Mouse (Mus musculus): ENCODE data around the gene Olfr1123. TPM values are rescaled to one million over a fixed set of nuclear protein-coding genes. Genes with fewer than 3 reads are reported as not detected.
"Not testable (repeated sequence)": the region's sequence is repeated elsewhere in the genome, so short reads cannot be mapped to it uniquely, and the experiment has no call there.

The Olfr1123 gene
- polyA plus RNA-seq (2016; fragmentation: Nextera tagmentation; extraction: Ambion mirVana), result not detected in 2 replicates

DNA sequence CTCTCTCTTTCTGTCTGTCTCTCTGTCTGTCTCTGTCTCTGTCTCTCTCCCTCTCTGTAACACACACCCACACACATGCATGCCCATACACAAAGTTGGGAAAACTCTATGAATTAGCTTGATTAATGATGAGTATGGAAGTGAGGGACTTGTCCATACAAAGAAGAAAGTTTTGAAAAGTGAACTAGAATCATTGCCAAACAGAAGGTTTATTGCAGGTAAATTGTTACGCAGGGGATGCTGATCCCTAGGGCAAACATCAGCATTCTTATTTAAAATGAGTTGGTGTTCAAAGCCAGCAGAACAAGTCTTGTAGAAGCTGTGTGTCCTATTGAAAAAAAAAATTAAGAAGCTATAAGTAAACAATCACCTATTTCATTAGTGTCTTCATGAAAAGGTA is at the start of gene Olfr1123:
Gene Olfr1123, plus strand, starts transcription at position 301 of the 400 bp plus-strand sequence.
- H3K4me3 ChIP-seq, result no peak within 1 kb of the TSS
- no peak for DNase-seq (ENCODE audit: low spot score)
- 89% methylated on average over 1 of the region's 1 CpGs for WGBS
- H3K36me3 ChIP-seq, result no peaks in the 10 kb centered on the region
- H3K27ac ChIP-seq, result no peak within 1 kb of the TSS
- H3K4me1 ChIP-seq (replicated peaks), result no peaks in the 10 kb centered on the region
- no peaks in the 10 kb centered on the region for H3K9me3 ChIP-seq
- H3K27me3 ChIP-seq (ENCODE audit: insufficient read depth, poor library complexity, severe bottlenecking), result no peaks in the 10 kb centered on the region

DNA sequence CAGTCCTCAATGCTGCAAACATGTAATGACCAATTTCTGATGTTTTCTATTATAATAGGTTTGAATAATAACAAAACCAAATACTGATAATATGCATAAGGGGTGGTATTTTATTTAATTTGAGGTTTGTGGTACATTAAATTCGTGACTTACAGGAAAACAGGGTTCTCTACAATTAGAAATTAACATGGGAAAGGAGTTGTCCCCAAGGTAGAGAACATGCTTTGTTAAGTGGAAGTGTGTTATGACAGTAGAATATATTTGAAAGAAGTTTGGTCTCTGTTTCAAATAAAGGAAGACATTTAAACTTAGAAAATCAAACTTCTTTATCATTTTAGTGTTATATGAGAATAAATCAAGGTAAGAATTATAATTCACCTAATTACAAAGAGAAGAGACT is 46.8 kb upstream of the Olfr1123 start, which contains the start of gene Olfr1121:
Gene Olfr1121, plus strand, starts transcription at position 301 of the 400 bp plus-strand sequence.
- Histone ChIP-seq H3K27me3 (ENCODE audit: insufficient read depth, poor library complexity, severe bottlenecking) (no peaks in the 10 kb centered on the region), H3K4me1 (replicated peaks) (no peaks in the 10 kb centered on the region), H3K9me3 (no peaks in the 10 kb centered on the region), H3K36me3 (no peaks in the 10 kb centered on the region), H3K4me3 (no peak within 1 kb of the TSS), H3K27ac (no peak within 1 kb of the TSS)
- DNase-seq (ENCODE audit: low spot score), result no peak
- 48% methylated on average over 1 of the region's 1 CpGs for WGBS

DNA sequence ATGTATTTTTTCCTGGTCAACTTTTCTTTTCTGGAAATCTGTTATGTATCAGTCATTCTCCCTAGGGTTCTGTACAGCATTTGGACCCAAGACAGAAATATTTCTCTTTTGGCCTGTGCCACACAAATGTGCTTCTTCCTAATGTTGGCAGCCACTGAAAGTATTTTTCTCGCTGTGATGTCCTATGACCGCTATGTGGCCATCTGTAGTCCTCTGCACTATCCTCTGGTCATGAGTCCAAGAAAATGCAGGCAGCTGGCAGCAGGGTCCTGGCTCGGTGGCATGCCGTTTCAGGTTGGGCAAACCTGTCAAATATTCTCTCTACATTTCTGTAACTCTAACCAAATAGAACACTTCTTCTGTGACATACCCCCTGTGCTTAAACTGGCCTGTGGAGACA is 44.7 kb upstream of the Olfr1123 start:
- no peaks in the 10 kb centered on the region for H3K27me3 ChIP-seq (ENCODE audit: insufficient read depth, poor library complexity, severe bottlenecking)
- no peaks in the 10 kb centered on the region for H3K36me3 ChIP-seq
- no peaks in the 10 kb centered on the region for H3K9me3 ChIP-seq
- H3K4me3 ChIP-seq, result no peak overlapping the region
- no peak overlapping the region for H3K27ac ChIP-seq
- no peak for DNase-seq (ENCODE audit: low spot score)
- H3K4me1 ChIP-seq (replicated peaks), result no peaks in the 10 kb centered on the region
- WGBS, result 90% methylated on average over 4 of the region's 4 CpGs

DNA sequence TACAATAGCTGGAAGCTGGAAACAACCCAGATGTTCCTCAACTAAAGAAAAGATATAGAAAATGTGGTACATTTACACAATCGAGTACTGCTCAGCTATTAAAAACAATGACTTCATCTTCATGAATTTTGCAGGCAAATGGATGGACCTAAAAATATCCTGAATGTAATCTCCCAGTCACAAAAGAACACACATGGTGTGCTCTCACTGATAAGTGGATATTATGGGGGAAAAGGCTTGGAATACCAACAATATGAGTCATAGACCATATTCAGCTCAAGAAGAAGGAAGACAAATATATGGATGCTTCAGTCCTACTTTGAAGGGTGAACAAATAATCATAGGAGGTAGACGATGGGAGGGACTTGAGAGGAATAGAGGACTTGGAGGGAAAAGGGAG is 32.5 kb upstream of the Olfr1123 start:
- 87% methylated on average over 2 of the region's 2 CpGs for WGBS
- Histone ChIP-seq H3K4me1 (replicated peaks) (no peaks in the 10 kb centered on the region), H3K9me3 (no peaks in the 10 kb centered on the region), H3K4me3 (no peak overlapping the region), H3K36me3 (no peaks in the 10 kb centered on the region), H3K27ac (no peak overlapping the region), H3K27me3 (ENCODE audit: insufficient read depth, poor library complexity, severe bottlenecking) (no peaks in the 10 kb centered on the region)
- no peak for DNase-seq (ENCODE audit: low spot score)

DNA sequence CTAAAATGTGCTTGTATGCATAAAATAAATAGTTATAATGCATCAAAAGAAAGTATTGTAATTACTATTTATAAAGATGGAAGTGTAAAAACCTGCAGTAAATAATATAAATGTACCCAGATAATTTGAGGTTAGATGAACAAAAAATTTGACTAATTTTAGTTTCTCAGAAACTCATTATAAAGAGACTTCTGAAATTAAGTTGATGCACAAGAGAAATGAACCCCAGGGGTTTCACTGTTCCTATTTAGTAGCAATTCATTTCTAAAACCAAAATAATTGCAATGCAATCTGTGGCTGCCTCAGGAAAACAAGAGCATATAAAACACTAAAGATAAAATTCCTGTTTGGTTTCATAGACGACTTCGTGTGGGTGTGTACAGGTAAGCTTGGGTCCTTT is 30.9 kb upstream of the Olfr1123 start, which contains the start of gene Olfr1122:
Gene Olfr1122, plus strand, starts transcription at position 301 of the 400 bp plus-strand sequence.
- WGBS, result 90% methylated on average over 2 of the region's 2 CpGs
- Histone ChIP-seq H3K36me3 (no peaks in the 10 kb centered on the region), H3K27ac (no peak within 1 kb of the TSS), H3K4me1 (replicated peaks) (no peaks in the 10 kb centered on the region), H3K27me3 (ENCODE audit: insufficient read depth, poor library complexity, severe bottlenecking) (no peaks in the 10 kb centered on the region), H3K4me3 (no peak within 1 kb of the TSS), H3K9me3 (no peaks in the 10 kb centered on the region)
- DNase-seq (ENCODE audit: low spot score), result no peak

DNA sequence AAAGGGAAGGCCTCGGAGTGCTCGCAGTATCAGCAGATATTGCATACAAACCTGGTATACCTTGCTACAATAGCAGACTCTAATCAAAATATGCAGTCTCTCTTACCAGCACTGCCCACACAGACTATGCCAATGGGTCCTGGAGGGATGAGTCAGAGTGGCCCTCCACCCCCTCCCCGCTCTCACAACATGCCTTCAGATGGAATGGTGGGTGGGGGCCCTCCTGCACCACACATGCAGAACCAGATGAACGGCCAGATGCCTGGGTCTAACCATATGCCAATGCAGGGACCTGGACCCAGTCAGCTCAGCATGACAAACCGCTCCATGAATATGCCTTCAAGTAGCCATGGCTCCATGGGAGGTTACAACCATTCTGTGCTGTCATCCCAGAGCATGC is 22.8 kb upstream of the Olfr1123 start:
- not testable (repeated sequence) for H3K36me3 ChIP-seq; DNase-seq (ENCODE audit: low spot score); H3K4me1 ChIP-seq (replicated peaks); H3K9me3 ChIP-seq; H3K27me3 ChIP-seq (ENCODE audit: insufficient read depth, poor library complexity, severe bottlenecking); H3K4me3 ChIP-seq; H3K27ac ChIP-seq
- WGBS, result 87% methylated on average over 5 of the region's 5 CpGs

DNA sequence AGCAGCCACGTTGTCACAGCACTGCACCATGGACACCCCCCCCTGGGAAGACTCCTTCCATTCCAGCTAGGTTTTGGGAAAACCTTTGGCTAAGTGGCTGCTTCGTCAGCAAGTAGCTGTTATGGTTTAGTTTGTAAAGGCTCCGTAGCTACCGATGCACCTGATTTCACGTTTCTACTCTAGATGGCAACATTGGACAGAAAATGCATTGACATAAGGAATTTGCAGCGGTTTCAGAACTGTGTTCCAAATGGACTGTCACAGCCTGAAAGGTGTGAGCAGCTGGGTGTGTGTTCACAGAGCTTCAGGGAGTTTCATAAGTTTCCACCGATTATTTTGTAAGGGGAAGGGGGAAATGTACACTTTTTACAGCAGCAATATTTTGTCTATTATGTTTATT is 21.7 kb upstream of the Olfr1123 start:
- WGBS, result 86% methylated on average over 7 of the region's 7 CpGs
- not testable (repeated sequence) for H3K27ac ChIP-seq; DNase-seq (ENCODE audit: low spot score); H3K4me1 ChIP-seq (replicated peaks); H3K9me3 ChIP-seq; H3K27me3 ChIP-seq (ENCODE audit: insufficient read depth, poor library complexity, severe bottlenecking); H3K4me3 ChIP-seq; H3K36me3 ChIP-seq

DNA sequence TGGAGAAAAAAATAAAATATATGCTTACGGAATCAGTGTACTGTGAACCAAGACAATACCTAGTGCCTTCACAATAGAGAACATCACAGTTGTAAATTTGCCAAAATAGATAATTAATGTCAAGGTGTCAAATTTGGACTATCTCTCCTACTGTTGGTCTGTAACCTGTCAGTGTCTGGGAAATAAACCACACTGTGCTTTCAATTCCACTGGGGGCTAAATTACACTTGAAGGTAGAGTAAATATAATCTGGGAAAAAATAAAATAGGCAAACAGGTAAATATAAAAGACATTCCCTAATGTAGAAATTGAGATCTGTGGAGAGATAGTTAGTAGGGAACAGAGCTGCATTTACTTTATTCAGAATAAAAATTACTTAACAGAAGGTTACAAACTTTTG is 13.5 kb downstream of the Olfr1123 start, which contains the start of gene Olfr1124:
Gene Olfr1124, plus strand, starts transcription at position 301 of the 400 bp plus-strand sequence.
- no peak for DNase-seq (ENCODE audit: low spot score)
- no peaks in the 10 kb centered on the region for H3K27me3 ChIP-seq (ENCODE audit: insufficient read depth, poor library complexity, severe bottlenecking)
- no peaks in the 10 kb centered on the region for H3K36me3 ChIP-seq
- no peaks in the 10 kb centered on the region for H3K4me1 ChIP-seq (replicated peaks)
- no peak within 1 kb of the TSS for H3K27ac ChIP-seq
- WGBS, result 92% methylated on average over 1 of the region's 1 CpGs
- no peak within 1 kb of the TSS for H3K4me3 ChIP-seq
- H3K9me3 ChIP-seq, result no peaks in the 10 kb centered on the region

DNA sequence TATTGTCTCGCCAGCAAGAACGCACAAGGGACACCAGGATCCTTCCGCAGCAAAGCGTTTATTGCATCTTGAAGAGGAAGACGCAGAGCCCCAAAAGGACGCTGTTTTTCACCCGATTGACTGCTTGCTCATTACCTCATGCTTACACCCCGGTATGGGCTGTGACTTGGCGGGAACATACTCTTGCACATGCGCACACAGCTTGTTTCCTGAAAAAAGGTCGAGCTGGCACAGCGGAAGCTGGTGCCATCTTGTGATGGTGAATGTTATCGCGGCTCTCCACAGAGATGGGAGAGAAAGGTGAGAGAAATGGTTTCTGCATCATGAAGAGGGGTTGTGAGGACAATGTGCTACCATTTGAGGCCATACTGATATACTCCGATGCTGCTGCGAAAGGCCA is 21.3 kb downstream of the Olfr1123 start:
- Histone ChIP-seq H3K4me3 (no peak overlapping the region), H3K4me1 (replicated peaks) (no peaks in the 10 kb centered on the region), H3K27ac (no peak overlapping the region), H3K36me3 (no peaks in the 10 kb centered on the region), H3K27me3 (ENCODE audit: insufficient read depth, poor library complexity, severe bottlenecking) (no peaks in the 10 kb centered on the region), H3K9me3 (no peaks in the 10 kb centered on the region)
- DNase-seq (ENCODE audit: low spot score), result no peak
- 91% methylated on average over 16 of the region's 16 CpGs for WGBS

DNA sequence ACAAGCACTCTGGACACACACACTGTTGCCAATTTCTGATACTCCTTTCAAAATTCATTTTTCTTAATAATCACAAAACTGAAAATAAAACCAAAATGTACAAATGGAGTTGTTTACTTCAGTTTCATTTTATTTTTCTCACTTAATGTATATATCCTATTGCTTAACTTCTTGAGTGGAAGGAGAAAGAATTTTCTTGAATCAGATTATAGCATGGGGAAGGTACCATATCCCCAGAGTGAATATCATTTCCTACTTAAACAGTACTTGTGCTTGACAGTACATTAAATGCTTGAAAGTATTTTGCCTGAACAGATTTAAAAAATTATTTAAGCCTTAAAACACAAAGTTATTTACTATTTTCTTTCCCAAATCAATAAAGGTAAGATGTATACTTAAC is 37.2 kb downstream of the Olfr1123 start, which contains the start of gene Olfr1126:
Gene Olfr1126, plus strand, starts transcription at position 301 of the 400 bp plus-strand sequence.
- Histone ChIP-seq H3K27ac (no peak within 1 kb of the TSS), H3K27me3 (ENCODE audit: insufficient read depth, poor library complexity, severe bottlenecking) (no peaks in the 10 kb centered on the region), H3K4me3 (no peak within 1 kb of the TSS)

DNA sequence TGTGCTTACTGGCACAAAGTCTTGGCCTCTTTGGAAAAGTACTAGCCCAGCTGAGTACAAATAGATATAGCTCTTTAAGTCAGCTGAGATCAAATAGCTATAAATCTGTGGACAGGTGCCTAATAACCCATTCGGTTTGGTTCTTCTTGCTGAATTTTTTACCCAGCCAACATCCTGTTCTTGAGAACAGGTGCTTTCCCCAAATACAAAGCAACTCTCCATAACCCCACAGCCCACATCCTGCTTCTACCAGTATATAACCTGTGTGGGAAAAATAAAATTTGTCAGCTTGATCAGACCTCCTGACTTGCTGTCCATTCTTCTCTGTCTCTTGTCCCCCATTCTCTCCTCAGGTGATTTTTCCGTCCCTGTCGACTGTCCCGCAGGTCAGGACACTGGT is 45.3 kb downstream of the Olfr1123 start:
- H3K27me3 ChIP-seq (ENCODE audit: insufficient read depth, poor library complexity, severe bottlenecking), result no peaks in the 10 kb centered on the region

More for the DNA sequence above, 37.2 kb downstream of the Olfr1123 start, which contains the start of gene Olfr1126:
- DNase-seq (ENCODE audit: low spot score), result no peak
- Histone ChIP-seq H3K9me3 (no peaks in the 10 kb centered on the region), H3K36me3 (no peaks in the 10 kb centered on the region), H3K4me1 (replicated peaks) (no peaks in the 10 kb centered on the region)

More for the DNA sequence above, 45.3 kb downstream of the Olfr1123 start:
- no peak for DNase-seq (ENCODE audit: low spot score)
- no peak overlapping the region for H3K27ac ChIP-seq
- H3K4me1 ChIP-seq (replicated peaks), result no peaks in the 10 kb centered on the region
- no peaks in the 10 kb centered on the region for H3K9me3 ChIP-seq
- H3K4me3 ChIP-seq, result no peak overlapping the region
- 90% methylated on average over 4 of the region's 4 CpGs for WGBS
- no peaks in the 10 kb centered on the region for H3K36me3 ChIP-seq
